Mouse (Mus musculus): ENCODE data around the gene Gm4181.
"Not testable (repeated sequence)": the region's sequence is repeated elsewhere in the genome, so short reads cannot be mapped to it uniquely, and the experiment has no call there.

Gm4181 gene

GRCm38 (mm10) chr14:51635566-51635965 lies at the start of gene Gm4181:
Gene Gm4181 (minus strand): TSS chr14:51635666.
- DNase-seq (ENCODE audit: low spot score) = not testable (repeated sequence)

DNA sequence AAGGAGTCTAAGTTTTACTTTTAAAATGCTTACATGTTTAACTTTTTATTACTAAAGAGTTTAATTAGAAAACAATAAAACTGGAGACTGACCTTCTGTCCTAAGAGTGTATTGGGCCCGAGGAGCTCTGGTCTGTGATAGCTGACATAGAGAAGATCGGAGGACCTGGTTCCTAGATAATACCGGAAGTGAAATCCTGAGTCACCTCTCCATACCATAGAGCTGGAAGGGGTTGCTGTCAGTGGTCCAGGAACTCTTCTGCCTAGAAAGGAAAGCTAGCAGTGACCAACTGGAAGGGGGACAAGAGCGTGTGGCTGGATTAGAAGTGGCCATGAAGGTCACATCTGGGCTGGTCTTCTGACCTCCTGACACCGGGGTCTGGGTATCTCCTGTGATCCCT lies 41.8 kb upstream of the Gm4181 start:
- no peak for DNase-seq (ENCODE audit: low spot score)

DNA sequence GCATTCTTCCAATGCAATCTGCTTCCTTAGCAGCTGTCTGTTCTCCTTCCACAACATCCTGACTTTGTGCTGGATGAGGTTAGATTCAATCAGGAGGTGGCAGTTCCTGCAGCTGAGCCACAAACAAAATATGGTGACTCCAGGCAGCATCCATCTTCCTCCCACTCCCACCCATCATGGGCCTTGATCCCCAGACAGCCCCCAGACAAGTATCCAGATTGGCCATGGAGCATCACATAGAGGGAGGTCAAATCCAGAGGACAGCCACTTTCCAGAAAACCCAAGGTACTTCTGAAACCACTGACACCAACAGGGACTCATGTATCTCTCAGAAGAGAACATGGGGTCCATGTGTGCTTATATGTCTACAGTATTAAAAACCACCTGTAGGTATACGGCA lies 3.0 kb downstream of the Gm4181 start:
- not testable (repeated sequence) for DNase-seq (ENCODE audit: low spot score)

- no peak for DNase-seq (ENCODE audit: low spot score)
These were observed 24.3 kb downstream of the Gm4181 start, which contains the start of gene Gm17078 for GRCm38 (mm10) chr14:51611210-51611609. Gene Gm17078 (minus strand): TSS chr14:51611310.

GRCm38 (mm10) chr14:51592039-51592438 lies 43.4 kb downstream of the Gm4181 start, which contains the start of gene Gm17174:
Gene Gm17174 (minus strand): TSS chr14:51592139.
- not testable (repeated sequence) for DNase-seq (ENCODE audit: low spot score)
